Mouse (Mus musculus) thymus, adult 2 months (tissue): Measurements from ENCODE around the gene Fkbp5. TPM values are rescaled to one million over a fixed set of nuclear protein-coding genes. Genes with fewer than 3 reads are reported as not detected.

Experiments used
- DNase-seq: peaks from one replicate; pipeline ENCODE4 v3.0.0; 2021
- H3K27ac ChIP-seq: fragments of 200-500 bp; 2 replicates; pipeline ENCODE4 v1.5.1; 2012; ENCODE audit warnings: low read length, control low read depth; ENCODE audit not compliant: control insufficient read depth, insufficient read depth
- H3K27me3 ChIP-seq: fragments of 200-500 bp; 2 replicates; pipeline ENCODE4 v1.6.1; 2012; ENCODE audit warnings: mild to moderate bottlenecking, low read length, moderate library complexity, mixed read lengths; ENCODE audit not compliant: control insufficient read depth, insufficient read depth
- H3K36me3 ChIP-seq: fragments of 200-500 bp; 2 replicates; pipeline ENCODE4 v1.6.1; 2012; ENCODE audit warnings: mild to moderate bottlenecking, low read length, moderate library complexity; ENCODE audit not compliant: control insufficient read depth, insufficient read depth
- H3K4me1 ChIP-seq: fragments of 200-500 bp; replicated peaks from 2 replicates; pipeline ENCODE4 v1.6.1; 2012; ENCODE audit warnings: low read length; ENCODE audit not compliant: control insufficient read depth, insufficient read depth
- H3K4me3 ChIP-seq: fragments of 200-500 bp; 2 replicates; pipeline ENCODE4 v1.5.1; 2012; ENCODE audit warnings: mild to moderate bottlenecking, low read length, control low read depth, moderate library complexity; ENCODE audit not compliant: control insufficient read depth, insufficient read depth
- CTCF ChIP-seq: fragments of 200-500 bp; IDR thresholded peaks from 2 replicates; pipeline ENCODE4 v1.5.1; 2012; ENCODE audit warnings: mild to moderate bottlenecking, control low read depth, low read length, moderate library complexity, borderline replicate concordance; ENCODE audit not compliant: control insufficient read depth, poor library complexity, insufficient read depth; ENCODE audit errors: extremely low read depth
- POLR2A ChIP-seq: fragments of 200-500 bp; IDR thresholded peaks from 2 replicates; pipeline ENCODE4 v1.6.1; 2012; ENCODE audit warnings: mild to moderate bottlenecking, low read length, control low read depth, moderate library complexity; ENCODE audit not compliant: control insufficient read depth, poor library complexity, insufficient read depth; ENCODE audit errors: extremely low read depth
- WGBS: fragments of 180-500 bp; shearing (Covaris S2); methylation state at CpG from one replicate; pipeline ENCODE4 v1.1.7; 2018; 5-methylcytosine and 5-hydroxymethylcytosine counted together
- polyA plus RNA-seq: library from polyadenylated mRNA; depleted of rRNA; stranded (reverse); fragments of >200 nt; gene quantifications from 2 replicates; pipeline ENCODE4 v1.2.3, GENCODE M21; 2012; rRNA removed

The Fkbp5 gene
- polyA plus RNA-seq, 1 experiment = 157 TPM

- WGBS = under 1% methylated on average over 61 of the region's 73 CpGs
Observed at GRCm38 (mm10) chr17:28350466-28351352, 166.6 kb downstream of the Fkbp5 start, which contains the start of gene Tead3. Tead3 (minus strand) TSS chr17:28350817.

GRCm38 (mm10) chr17:28349901-28350465, 167.3 kb downstream of the Fkbp5 start:
- H3K27ac ChIP-seq = no peak overlapping the region
- TF ChIP-seq CTCF (no peak), POLR2A (no peak)
- no peaks in the 10 kb centered on the region for H3K36me3 ChIP-seq
- 3% methylated on average over 52 of the region's 54 CpGs for WGBS
- no peaks in the 10 kb centered on the region for H3K27me3 ChIP-seq
- H3K4me3 ChIP-seq = peak overlapping the region; percentile 51
- peaks cover 11% of the 10 kb centered on the region for H3K4me1 ChIP-seq
- DNase-seq = peak; percentile 30

More at GRCm38 (mm10) chr17:28350466-28351352, 166.6 kb downstream of the Fkbp5 start, which contains the start of gene Tead3:
- Histone ChIP-seq H3K27me3 (no peaks in the 10 kb centered on the region), H3K4me3 (peak within 1 kb of the TSS; percentile 57), H3K27ac (no peak within 1 kb of the TSS), H3K36me3 (no peaks in the 10 kb centered on the region), H3K4me1 (peaks cover 11% of the 10 kb centered on the region)
- TF ChIP-seq POLR2A (no peak), CTCF (no peak)
- DNase-seq = peak; percentile 73

GRCm38 (mm10) chr17:28349264-28349880, 168.0 kb downstream of the Fkbp5 start:
- H3K27me3 ChIP-seq = no peaks in the 10 kb centered on the region
- no peak overlapping the region for H3K4me3 ChIP-seq
- no peak overlapping the region for H3K27ac ChIP-seq
- H3K36me3 ChIP-seq = no peaks in the 10 kb centered on the region
- TF ChIP-seq POLR2A (no peak), CTCF (no peak)
- 69% methylated on average over 13 of the region's 13 CpGs for WGBS
- DNase-seq = no peak
- peaks cover 11% of the 10 kb centered on the region for H3K4me1 ChIP-seq

Other genes with a start within 250 kb of the Fkbp5 start
- gene Fance, start 204.0 kb downstream of the Fkbp5 start, polyA plus RNA-seq = 31.3 and 37.7 TPM in 2 replicates
- 3,187 and 3,626 TPM in 2 replicates for gene Rpl10a, start 189.1 kb downstream of the Fkbp5 start, polyA plus RNA-seq
- gene Tead3, start 166.7 kb downstream of the Fkbp5 start, polyA plus RNA-seq = 10.6 and 11.6 TPM in 2 replicates
- gene Tulp1, start 152.3 kb downstream of the Fkbp5 start, polyA plus RNA-seq = 0.35 and 0.59 TPM in 2 replicates
- 0.33 and 0.58 TPM in 2 replicates for gene Armc12, start 13.3 kb upstream of the Fkbp5 start, polyA plus RNA-seq
- not detected in 2 replicates for gene Clpsl2, start 31.9 kb upstream of the Fkbp5 start, polyA plus RNA-seq
- gene Clps, start 43.2 kb upstream of the Fkbp5 start, polyA plus RNA-seq = 1.3 and 5.4 TPM in 2 replicates
- gene Lhfpl5, start 58.1 kb upstream of the Fkbp5 start, polyA plus RNA-seq = 0.24 and 0.27 TPM in 2 replicates
- gene Srpk1, start 105.2 kb upstream of the Fkbp5 start, polyA plus RNA-seq = 61.4 and 63.9 TPM in 2 replicates
- gene Slc26a8, start 172.7 kb upstream of the Fkbp5 start, polyA plus RNA-seq = 0.75 and 0.93 TPM in 2 replicates
- gene Mapk14, start 173.8 kb upstream of the Fkbp5 start, polyA plus RNA-seq = 121 and 131 TPM in 2 replicates
- gene AC170998.1, start 208.6 kb upstream of the Fkbp5 start, polyA plus RNA-seq = 0.59 and 0.65 TPM in 2 replicates